Mouse (Mus musculus) forebrain, embryonic 10.5 days (tissue): ENCODE data around the gene Col11a2. TPM values are rescaled to one million over a fixed set of nuclear protein-coding genes. Genes with fewer than 3 reads are reported as not detected.

Source experiments
- microRNA counts: library from miRNA; unstranded; fragments of <30 nt; microRNA quantifications from one replicate; lab custom pipeline; 2017
- microRNA-seq: library from miRNA; unstranded; fragments of <30 nt; microRNA quantifications from one replicate; pipeline ENCODE4, GENCODE M21; 2017
- polyA plus RNA-seq: library from polyadenylated mRNA; unstranded; fragments of >200 nt; fragmentation: Nextera tagmentation; extraction: Ambion mirVana; gene quantifications from 2 replicates; pipeline ENCODE4 v1.2.1, GENCODE M21; 2016

The Col11a2 gene
- polyA plus RNA-seq, 1 experiment from 2014 or later: 0.74 TPM

MicroRNAs within 50 kb of the gene (microRNA counts, 519-probe panel; counts per million panel counts)
- microRNA mmu-miR-219 (lab: Ali Mortazavi, UCI): 341 counts per million, percentile 65 among the panel's probes with 10 or more counts

Small RNAs within 50 kb of the gene (microRNA-seq; reads per million reads assigned to microRNA genes)
- 5.7 reads per million, percentile 15 among the genes with 10 or more reads in this experiment for gene Mir219a-1
- gene Mir219c: not detected

Other genes with a start within 250 kb of the Col11a2 start
- gene Kank3, start 228.9 kb upstream of the Col11a2 start, polyA plus RNA-seq: 22.7 and 27.9 TPM in 2 replicates
- gene Rps28, start 214.9 kb upstream of the Col11a2 start, polyA plus RNA-seq: 848 and 864 TPM in 2 replicates
- 439 and 441 TPM in 2 replicates for gene Ndufa7, start 214.9 kb upstream of the Col11a2 start, polyA plus RNA-seq
- gene Cd320, start 196.3 kb upstream of the Col11a2 start, polyA plus RNA-seq: 86.6 and 89.0 TPM in 2 replicates
- not detected in 2 replicates for gene Gm7029, start 165.6 kb upstream of the Col11a2 start, polyA plus RNA-seq
- gene Kifc1, start 148.8 kb upstream of the Col11a2 start, polyA plus RNA-seq: 6.6 and 8.1 TPM in 2 replicates
- gene Platr17, start 134.3 kb upstream of the Col11a2 start, polyA plus RNA-seq: 0.19 and 0.39 TPM in 2 replicates
- gene Daxx, start 130.0 kb upstream of the Col11a2 start, polyA plus RNA-seq: 85.9 and 90.8 TPM in 2 replicates
- 14.1 TPM in 2 replicates for gene Tapbp, start 123.5 kb upstream of the Col11a2 start, polyA plus RNA-seq
- gene Zbtb22, start 123.5 kb upstream of the Col11a2 start, polyA plus RNA-seq: 21.2 and 23.2 TPM in 2 replicates
- gene Rgl2, start 109.9 kb upstream of the Col11a2 start, polyA plus RNA-seq: 39.3 and 46.7 TPM in 2 replicates
- 239 and 242 TPM in 2 replicates for gene Pfdn6, start 99.1 kb upstream of the Col11a2 start, polyA plus RNA-seq
- 56.1 and 59.6 TPM in 2 replicates for gene Wdr46, start 98.8 kb upstream of the Col11a2 start, polyA plus RNA-seq
- gene B3galt4, start 87.9 kb upstream of the Col11a2 start, polyA plus RNA-seq: 3.3 and 3.7 TPM in 2 replicates
- 49.4 and 51.3 TPM in 2 replicates for gene Vps52, start 83.6 kb upstream of the Col11a2 start, polyA plus RNA-seq
- gene Rps18, start 83.4 kb upstream of the Col11a2 start, polyA plus RNA-seq: 1,596 and 1,663 TPM in 2 replicates
- 51.2 and 51.8 TPM in 2 replicates for gene H2-K1, start 39.1 kb upstream of the Col11a2 start, polyA plus RNA-seq
- gene Ring1, start 14.8 kb upstream of the Col11a2 start, polyA plus RNA-seq: 11.4 and 12.4 TPM in 2 replicates
- gene H2-Ke6, start 11.4 kb upstream of the Col11a2 start, polyA plus RNA-seq: 95.4 and 96.4 TPM in 2 replicates
- 203 and 206 TPM in 2 replicates for gene Slc39a7, start 7.8 kb upstream of the Col11a2 start, polyA plus RNA-seq
- gene Rxrb, start 7.6 kb upstream of the Col11a2 start, polyA plus RNA-seq: 44.5 and 48.3 TPM in 2 replicates
- gene H2-Oa, start 52.9 kb downstream of the Col11a2 start, polyA plus RNA-seq: 0.12 and 0.43 TPM in 2 replicates
- 4.5 and 6.9 TPM in 2 replicates for gene H2-DMa, start 80.1 kb downstream of the Col11a2 start, polyA plus RNA-seq
- gene Brd2, start 83.2 kb downstream of the Col11a2 start, polyA plus RNA-seq: 121 and 134 TPM in 2 replicates
- 0.16 and 0.26 TPM in 2 replicates for gene H2-DMb2, start 103.9 kb downstream of the Col11a2 start, polyA plus RNA-seq
- 0.24 and 0.81 TPM in 2 replicates for gene H2-DMb1, start 113.6 kb downstream of the Col11a2 start, polyA plus RNA-seq
- gene Tap1, start 148.1 kb downstream of the Col11a2 start, polyA plus RNA-seq: 1.4 and 1.7 TPM in 2 replicates
- gene Psmb9, start 148.3 kb downstream of the Col11a2 start, polyA plus RNA-seq: 0.79 and 1.3 TPM in 2 replicates
- gene Psmb8, start 158.3 kb downstream of the Col11a2 start, polyA plus RNA-seq: 1.2 and 1.3 TPM in 2 replicates
- gene Tap2, start 164.1 kb downstream of the Col11a2 start, polyA plus RNA-seq: 0.18 and 0.60 TPM in 2 replicates
- not detected in 2 replicates for gene H2-Ob, start 199.5 kb downstream of the Col11a2 start, polyA plus RNA-seq
- gene H2-Ab1, start 218.3 kb downstream of the Col11a2 start, polyA plus RNA-seq: 9.8 and 12.5 TPM in 2 replicates
- 0.17 TPM in 1 of 2 replicates, not detected in the other for gene H2-Aa, start 248.4 kb downstream of the Col11a2 start, polyA plus RNA-seq